16 mouse cellular contexts compared by ENCODE assay signal in the genomic region with DNA sequence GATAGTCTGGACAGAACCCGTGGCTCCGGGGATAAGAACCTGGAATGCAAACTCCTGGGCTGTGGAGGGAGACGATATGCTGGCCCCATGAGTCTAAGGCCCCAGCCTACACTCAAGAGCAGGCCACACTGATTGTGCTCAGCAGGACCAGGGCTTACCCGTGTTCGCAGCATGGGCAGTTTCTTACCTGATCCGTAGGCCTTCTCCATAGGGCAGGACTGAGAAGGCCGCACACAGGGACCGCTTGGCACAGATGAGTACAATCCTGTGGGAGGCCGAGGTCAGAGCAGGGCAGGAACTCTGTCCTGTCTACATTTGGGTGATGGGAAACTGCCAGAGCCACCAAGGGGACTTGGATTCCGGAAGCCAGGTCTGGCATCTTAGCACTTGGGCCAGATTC. TPM values are rescaled to one million over a fixed set of nuclear protein-coding genes. Genes with fewer than 3 reads are reported as not detected.
A peak's percentile ranks its signal among the peaks of the same experiment; 100 is the strongest.
DNase-seq lines count a peak whose midpoint lies in the region; ATAC-seq and TF ChIP-seq lines count a peak whose summit lies in the region.
"Had no signal": no experiment of that assay in that cellular context is flagged by ENCODE, and none has a peak within 500 bp of the region (broad histone marks: within the 10 kb centered on the region; RNA-seq: fewer than 3 reads in every experiment).

No protein-coding gene starts in this region.

- peak; percentile 29 for DNase-seq in adrenal gland, postnatal 14 days
- no peak for DNase-seq in adrenal gland, adult 2 months
- DNase-seq in heart, postnatal 10 days: no peak
- DNase-seq in kidney, postnatal 0 days (ENCODE audit: low spot score): no peak
- no peak for DNase-seq in kidney, postnatal 10 days
- DNase-seq in right cerebral cortex, postnatal 14 days: no peak
- DNase-seq: cerebellum, postnatal 14 days; gastrocnemius, postnatal 10 days; thymus, postnatal 14 days had no signal

- H3K9ac ChIP-seq in heart, embryonic 15.5 days: no peak overlapping the region
- H3K9ac ChIP-seq in kidney, postnatal 0 days (ENCODE audit: low read depth, low read length): no peak overlapping the region
- H3K9ac ChIP-seq: hindbrain, embryonic 12.5 days; neural tube, embryonic 15.5 days had no signal

- H3K4me3 ChIP-seq in heart, embryonic 15.5 days: no peak overlapping the region
- H3K4me3 ChIP-seq in kidney, postnatal 0 days (replicated peaks; ENCODE audit: low read depth, low read length): no peak overlapping the region
- no peak overlapping the region for H3K4me3 ChIP-seq in brown adipose tissue, adult 24 weeks (ENCODE audit: insufficient read depth, low read depth, low read length)
- H3K4me3 ChIP-seq: hindbrain, embryonic 12.5 days; neural tube, embryonic 15.5 days had no signal

- peaks cover 45% of the 10 kb centered on the region for H3K36me3 ChIP-seq in heart, embryonic 15.5 days
- H3K36me3 ChIP-seq in kidney, postnatal 0 days (ENCODE audit: insufficient read depth, low read length): peaks cover 25% of the 10 kb centered on the region

- H3K27ac ChIP-seq in heart, embryonic 15.5 days: peak overlapping the region; percentile 69
- H3K27ac ChIP-seq in kidney, postnatal 0 days: peak overlapping the region; percentile 76
- peak overlapping the region; percentile 94 for H3K27ac ChIP-seq in brown adipose tissue, adult 24 weeks (replicated peaks; ENCODE audit: low read depth, low read length)
- H3K27ac ChIP-seq: hindbrain, embryonic 12.5 days; neural tube, embryonic 15.5 days had no signal

- no peak overlapping the region for H3K4me2 ChIP-seq in heart, embryonic 15.5 days
- H3K4me2 ChIP-seq in kidney, postnatal 0 days (ENCODE audit: low read length): no peak overlapping the region
- H3K4me2 ChIP-seq: hindbrain, embryonic 12.5 days; liver, embryonic 11.5 days; neural tube, embryonic 15.5 days had no signal

- H3K9me3 ChIP-seq in heart, embryonic 15.5 days (replicated peaks): no peaks in the 10 kb centered on the region
- H3K9me3 ChIP-seq in kidney, postnatal 0 days (replicated peaks; ENCODE audit: low read length): no peaks in the 10 kb centered on the region
- H3K9me3 ChIP-seq: hindbrain, embryonic 12.5 days; neural tube, embryonic 15.5 days had no signal

- WGBS in heart, embryonic 15.5 days: 72% methylated on average over 10 of the region's 10 CpGs
- WGBS in kidney, postnatal 0 days: 79% methylated on average over 10 of the region's 10 CpGs

- intact Hi-C loops in heart, postnatal 10 days (cut with DNase I): no loop called here

- ATAC-seq in heart, embryonic 15.5 days (replicated peaks; ENCODE audit: insufficient number of reproducible peaks, insufficient read depth, low FRiP score, low read depth): no peak
- no peak for ATAC-seq in kidney, postnatal 0 days (replicated peaks; ENCODE audit: low FRiP score, low read depth)

- TF ChIP-seq CTCF in kidney, postnatal 0 days (IDR thresholded peaks at IDR 0.05; ENCODE audit: low read depth): no peak

- H3K27me3 ChIP-seq in heart, embryonic 15.5 days: no peaks in the 10 kb centered on the region
- H3K27me3 ChIP-seq in kidney, postnatal 0 days (ENCODE audit: insufficient read depth, low read length): no peaks in the 10 kb centered on the region
- H3K27me3 ChIP-seq: hindbrain, embryonic 12.5 days; neural tube, embryonic 15.5 days had no signal

- H3K4me1 ChIP-seq in heart, embryonic 15.5 days (replicated peaks): peaks cover 22% of the 10 kb centered on the region
- no peaks in the 10 kb centered on the region; the same call in 1 of the 2 replicates for H3K4me1 ChIP-seq in kidney, postnatal 0 days (replicated peaks; ENCODE audit: insufficient read depth, low read length)
- peaks cover 36% of the 10 kb centered on the region for H3K4me1 ChIP-seq in brown adipose tissue, adult 24 weeks (ENCODE audit: control insufficient read depth, insufficient read depth, insufficient read length, low read length)

RNA-seq across cellular contexts. Expression of a gene that starts 5.7 kb away (rescaled TPM):
- 787 and 921 TPM in 2 replicates for total RNA-seq in adrenal gland, postnatal 14 days (2021)
- total RNA-seq in adrenal gland, adult 2 months (2021): 100 to 1,000 TPM; 380 to 873 TPM
- polyA plus RNA-seq in adrenal gland, adult 2 months (2012; rRNA removed): 1,054 and 1,398 TPM in 2 replicates
- polyA plus RNA-seq in heart, embryonic 15.5 days (2015; fragmentation: Nextera tagmentation; extraction: Ambion mirVana): 259 and 352 TPM in 2 replicates
- 100 to 1,000 TPM; 575 to 597 TPM for total RNA-seq in heart, postnatal 10 days (2021)
- 737 and 848 TPM in 2 replicates for polyA plus RNA-seq in kidney, postnatal 0 days (2015; fragmentation: Nextera tagmentation; extraction: Ambion mirVana)
- 875 and 1,284 TPM in 2 replicates for polyA plus RNA-seq in brown adipose tissue, adult 24 weeks (2012; ENCODE audit: insufficient read depth, insufficient read length, missing spikeins)

RNA-seq across cellular contexts. Expression of a gene that starts 10.4 kb away (rescaled TPM):
- total RNA-seq in adrenal gland, postnatal 14 days (2021): 17.8 and 18.4 TPM in 2 replicates
- total RNA-seq in adrenal gland, adult 2 months (2021): 10 to 100 TPM; 13.1 to 14.7 TPM
- polyA plus RNA-seq in adrenal gland, adult 2 months (2012; rRNA removed): 19.4 and 28.8 TPM in 2 replicates
- polyA plus RNA-seq in heart, embryonic 15.5 days (2015; fragmentation: Nextera tagmentation; extraction: Ambion mirVana): 8.4 and 10.5 TPM in 2 replicates
- 10 to 100 TPM; 16.5 to 16.7 TPM for total RNA-seq in heart, postnatal 10 days (2021)
- polyA plus RNA-seq in kidney, postnatal 0 days (2015; fragmentation: Nextera tagmentation; extraction: Ambion mirVana): 12.0 and 13.1 TPM in 2 replicates
- 4.6 and 5.1 TPM in 2 replicates for polyA plus RNA-seq in brown adipose tissue, adult 24 weeks (2012; ENCODE audit: insufficient read depth, insufficient read length, missing spikeins)

RNA-seq across cellular contexts. Expression of a gene that starts 26.8 kb away (rescaled TPM):
- not detected in 2 replicates for total RNA-seq in adrenal gland, postnatal 14 days (2021)
- total RNA-seq in adrenal gland, adult 2 months (2021): not detected
- polyA plus RNA-seq in adrenal gland, adult 2 months (2012; rRNA removed): not detected in 2 replicates
- 0.06 and 0.28 TPM in 2 replicates for polyA plus RNA-seq in heart, embryonic 15.5 days (2015; fragmentation: Nextera tagmentation; extraction: Ambion mirVana)
- total RNA-seq in heart, postnatal 10 days (2021): not detected
- 0.29 and 0.33 TPM in 2 replicates for polyA plus RNA-seq in kidney, postnatal 0 days (2015; fragmentation: Nextera tagmentation; extraction: Ambion mirVana)
- polyA plus RNA-seq in brown adipose tissue, adult 24 weeks (2012; ENCODE audit: insufficient read depth, insufficient read length, missing spikeins): not detected in 2 replicates
- total RNA-seq: adrenal gland, postnatal 36 days; gastrocnemius, postnatal 10 days; left cerebral cortex, postnatal 14 days had no signal
- polyA plus RNA-seq: neural tube, embryonic 15.5 days had no signal

RNA-seq across cellular contexts. Expression of a gene that starts 37.2 kb away (rescaled TPM):
- total RNA-seq in adrenal gland, postnatal 14 days (2021): 48.7 and 55.1 TPM in 2 replicates
- total RNA-seq in adrenal gland, adult 2 months (2021): 10 to 100 TPM; 30.7 to 35.0 TPM
- 41.7 and 48.7 TPM in 2 replicates for polyA plus RNA-seq in adrenal gland, adult 2 months (2012; rRNA removed)
- polyA plus RNA-seq in heart, embryonic 15.5 days (2015; fragmentation: Nextera tagmentation; extraction: Ambion mirVana): 21.9 and 29.1 TPM in 2 replicates
- 10 to 100 TPM; 44.6 to 46.5 TPM for total RNA-seq in heart, postnatal 10 days (2021)
- polyA plus RNA-seq in kidney, postnatal 0 days (2015; fragmentation: Nextera tagmentation; extraction: Ambion mirVana): 48.6 and 62.4 TPM in 2 replicates
- polyA plus RNA-seq in brown adipose tissue, adult 24 weeks (2012; ENCODE audit: insufficient read depth, insufficient read length, missing spikeins): 3.2 and 7.3 TPM in 2 replicates
